Mouse (Mus musculus) stomach, postnatal 0 days (tissue): ENCODE measurements around the gene Zfp11. TPM values are rescaled to one million over a fixed set of nuclear protein-coding genes. Genes with fewer than 3 reads are reported as not detected.
"Not testable (repeated sequence)": the region's sequence is repeated elsewhere in the genome, so short reads cannot be mapped to it uniquely, and the experiment has no call there.

Source experiments
- ATAC-seq: fragments of 200-750 bp; cut with Nextera tagmentation; 2 replicates; pipeline ENCODE4 v1.8.0; 2017; ENCODE audit not compliant: low FRiP score, low TSS enrichment
- DNase-seq: peaks from one replicate; pipeline ENCODE4 v3.0.0-alpha.2; 2016; ENCODE audit warnings: low spot score
- H3K27ac ChIP-seq: fragments of 300-500 bp; sonication (generic); replicated peaks from 2 replicates; pipeline ENCODE4 v1.5.1; 2014; ENCODE audit warnings: mild to moderate bottlenecking, control low read depth
- H3K27me3 ChIP-seq: fragments of 300-500 bp; sonication (generic); 2 replicates; pipeline ENCODE4 v1.6.1; 2014; ENCODE audit warnings: low read length; ENCODE audit not compliant: control insufficient read depth, insufficient read depth
- H3K36me3 ChIP-seq: fragments of 300-500 bp; sonication (generic); 2 replicates; pipeline ENCODE4 v1.6.1; 2014; ENCODE audit warnings: low read length, mixed read lengths; ENCODE audit not compliant: control insufficient read depth, insufficient read depth
- H3K4me1 ChIP-seq: fragments of 300-500 bp; sonication (generic); replicated peaks from 2 replicates; pipeline ENCODE4 v1.6.1; 2014; ENCODE audit warnings: antibody characterized with exemption; ENCODE audit not compliant: control insufficient read depth, insufficient read depth
- H3K4me2 ChIP-seq: fragments of 300-500 bp; sonication (generic); replicated peaks from 2 replicates; pipeline ENCODE4 v1.6.1; 2014; ENCODE audit warnings: low read depth, mild to moderate bottlenecking, control low read depth, moderate library complexity
- H3K4me3 ChIP-seq: fragments of 300-500 bp; sonication (generic); 2 replicates; pipeline ENCODE4 v1.5.1; 2014; ENCODE audit warnings: low read depth, low read length, control low read depth
- H3K9ac ChIP-seq: fragments of 300-500 bp; sonication (generic); 2 replicates; pipeline ENCODE4 v1.6.1; 2014; ENCODE audit warnings: mild to moderate bottlenecking, low read length, control low read depth, mixed read lengths
- H3K9me3 ChIP-seq: fragments of 300-500 bp; sonication (generic); 2 replicates; pipeline ENCODE4 v1.6.1; 2016; ENCODE audit warnings: low read length; ENCODE audit not compliant: control insufficient read depth
- CTCF ChIP-seq: IDR thresholded peaks from 2 replicates; pipeline ENCODE4 v1.5.1; 2016; ENCODE audit warnings: antibody characterized with exemption, low read depth, mild to moderate bottlenecking, moderate library complexity
- EP300 ChIP-seq: optimal IDR thresholded peaks from 2 replicates; pipeline ENCODE3; 2016; ENCODE audit warnings: antibody characterized with exemption
- WGBS: fragments of 180-500 bp; shearing (Covaris S2); extraction: QIAGEN DNeasy Blood & Tissue Kit; methylation state at CpG from one replicate; pipeline ENCODE4 v1.1.7; 2014; 5-methylcytosine and 5-hydroxymethylcytosine counted together
- polyA plus RNA-seq: library from polyadenylated mRNA; unstranded; fragments of >200 nt; fragmentation: Nextera tagmentation; extraction: Ambion mirVana; gene quantifications from 2 replicates; pipeline ENCODE4 v1.2.1, GENCODE M21; 2015

Gene Zfp11
- polyA plus RNA-seq, 1 experiment from 2014 or later: 0.98 TPM

- WGBS: 86% methylated on average over 6 of the region's 6 CpGs
- no peak overlapping the region for H3K27ac ChIP-seq
- no peak for ATAC-seq
- H3K4me1 ChIP-seq: no peaks in the 10 kb centered on the region
- H3K4me3 ChIP-seq: no peak overlapping the region
- no peak overlapping the region for H3K9ac ChIP-seq
- H3K9me3 ChIP-seq: no peaks in the 10 kb centered on the region
- TF ChIP-seq CTCF (no peak), EP300 (no peak)
- no peaks in the 10 kb centered on the region for H3K36me3 ChIP-seq
- no peaks in the 10 kb centered on the region for H3K27me3 ChIP-seq
- no peak for DNase-seq
- H3K4me2 ChIP-seq: no peak overlapping the region
Measured at GRCm38 (mm10) chr5:129626099-129626498, 43.8 kb downstream of the Zfp11 start.

GRCm38 (mm10) chr5:129621361-129621760 is 48.5 kb downstream of the Zfp11 start:
- no peaks in the 10 kb centered on the region for H3K4me1 ChIP-seq

GRCm38 (mm10) chr5:129620600-129620999 is 49.3 kb downstream of the Zfp11 start:
- ATAC-seq: not testable (repeated sequence)
- WGBS: 60% methylated on average over 9 of the region's 9 CpGs

More at GRCm38 (mm10) chr5:129621361-129621760, 48.5 kb downstream of the Zfp11 start:
- Histone ChIP-seq H3K4me2 (no peak overlapping the region), H3K9ac (no peak overlapping the region), H3K27me3 (no peaks in the 10 kb centered on the region), H3K4me3 (no peak overlapping the region), H3K9me3 (no peaks in the 10 kb centered on the region), H3K36me3 (no peaks in the 10 kb centered on the region), H3K27ac (no peak overlapping the region)
- DNase-seq: no peak
- TF ChIP-seq EP300 (no peak), CTCF (no peak)
- 61% methylated on average over 5 of the region's 5 CpGs for WGBS
- ATAC-seq: no peak

GRCm38 (mm10) chr5:129611060-129611459 is 58.8 kb downstream of the Zfp11 start:
- no peak overlapping the region for H3K4me2 ChIP-seq
- WGBS: 0% methylated on average over 1 of the region's 1 CpGs
- H3K36me3 ChIP-seq: no peaks in the 10 kb centered on the region
- H3K27me3 ChIP-seq: no peaks in the 10 kb centered on the region
- H3K4me3 ChIP-seq: no peak overlapping the region
- peak; percentile 75 for DNase-seq
- ATAC-seq: no peak
- no peak for TF ChIP-seq EP300
- peak; percentile 89 for TF ChIP-seq CTCF
- no peaks in the 10 kb centered on the region for H3K9me3 ChIP-seq
- no peaks in the 10 kb centered on the region for H3K4me1 ChIP-seq
- H3K27ac ChIP-seq: no peak overlapping the region
- no peak overlapping the region for H3K9ac ChIP-seq

More at GRCm38 (mm10) chr5:129620600-129620999, 49.3 kb downstream of the Zfp11 start:
- DNase-seq, H3K4me3 ChIP-seq, H3K27ac ChIP-seq, H3K9ac ChIP-seq, H3K27me3 ChIP-seq, H3K4me1 ChIP-seq, H3K4me2 ChIP-seq, H3K9me3 ChIP-seq, H3K36me3 ChIP-seq: not testable (repeated sequence)
- peak; percentile 40 for TF ChIP-seq CTCF

- Histone ChIP-seq H3K27ac (no peak overlapping the region), H3K4me2 (no peak overlapping the region), H3K9ac (no peak overlapping the region), H3K27me3 (no peaks in the 10 kb centered on the region), H3K36me3 (no peaks in the 10 kb centered on the region), H3K4me3 (no peak overlapping the region), H3K4me1 (no peaks in the 10 kb centered on the region), H3K9me3 (no peaks in the 10 kb centered on the region)
- DNase-seq: no peak
- TF ChIP-seq EP300 (no peak), CTCF (no peak)
- 70% methylated on average over 8 of the region's 8 CpGs for WGBS
- ATAC-seq: no peak
Measured at GRCm38 (mm10) chr5:129607476-129607875, 62.4 kb downstream of the Zfp11 start.

Other genes with a start within 250 kb of the Zfp11 start
- 21.3 and 21.7 TPM in 2 replicates for gene Sfswap, start 168.9 kb downstream of the Zfp11 start, polyA plus RNA-seq
- gene Mmp17, start 85.9 kb downstream of the Zfp11 start, polyA plus RNA-seq: 2.2 and 2.6 TPM in 2 replicates
- gene Sept14, start 38.4 kb upstream of the Zfp11 start, polyA plus RNA-seq: not detected in 2 replicates
- 135 and 140 TPM in 2 replicates for gene Mrps17, start 45.4 kb upstream of the Zfp11 start, polyA plus RNA-seq
- gene Nipsnap2, start 55.0 kb upstream of the Zfp11 start, polyA plus RNA-seq: 87.1 and 92.5 TPM in 2 replicates
- 28.8 and 31.1 TPM in 2 replicates for gene Psph, start 117.3 kb upstream of the Zfp11 start, polyA plus RNA-seq
- 24.5 and 27.3 TPM in 2 replicates for gene Sumf2, start 176.9 kb upstream of the Zfp11 start, polyA plus RNA-seq
- gene Chchd2, start 217.4 kb upstream of the Zfp11 start, polyA plus RNA-seq: 906 and 964 TPM in 2 replicates
- 1.8 and 2.6 TPM in 2 replicates for gene Zbed5, start 225.6 kb upstream of the Zfp11 start, polyA plus RNA-seq
- 0.08 and 0.25 TPM in 2 replicates for gene Phkg1, start 228.4 kb upstream of the Zfp11 start, polyA plus RNA-seq
- gene Nupr1l, start 238.4 kb upstream of the Zfp11 start, polyA plus RNA-seq: 2.2 and 3.0 TPM in 2 replicates